Mouse (Mus musculus) MEL (cell line): ENCODE data around the gene Rpl9-ps6.

Experiments used
- BHLHE40 ChIP-seq: IDR thresholded peaks from 2 replicates; pipeline ENCODE4 v1.6.1; 2012; ENCODE audit warnings: low read depth, mild to moderate bottlenecking, inconsistent platforms, low read length, improper control_type of control experiment, borderline replicate concordance
- CHD1 ChIP-seq: IDR thresholded peaks from 2 replicates; pipeline ENCODE4 v1.6.1; 2012; ENCODE audit warnings: low read depth, mild to moderate bottlenecking, inconsistent platforms, low read length, improper control_type of control experiment
- CHD2 ChIP-seq: IDR thresholded peaks from 2 replicates; pipeline ENCODE4 v1.6.1; 2011; ENCODE audit warnings: low read length, improper control_type of control experiment
- CTCF ChIP-seq, 3 experiments: IDR thresholded peaks in 2 of 3; conservative IDR thresholded peaks in 1 of 3; 2 replicates each; pipeline ENCODE4 v1.5.1; 2011 to 2012; ENCODE audit warnings: low read length in 3 of 3, low read depth in 2 of 3, mild to moderate bottlenecking in 2 of 3, improper control_type of control experiment in 1 of 3, inconsistent platforms in 1 of 3, mixed read lengths in 1 of 3, moderate library complexity in 1 of 3; ENCODE audit not compliant: control insufficient read depth in 1 of 3, insufficient read depth in 1 of 3, poor library complexity in 1 of 3, severe bottlenecking in 1 of 3
- E2F4 ChIP-seq: IDR thresholded peaks from 2 replicates; pipeline ENCODE4 v1.6.1; 2011; ENCODE audit warnings: low read depth, low read length, improper control_type of control experiment, borderline replicate concordance
- EP300 ChIP-seq, 2 experiments: IDR thresholded peaks; 2 replicates each; pipeline ENCODE4 v1.6.1; 2011; ENCODE audit warnings: improper control_type of control experiment in 2 of 2, low read length in 2 of 2, low read depth in 1 of 2, mild to moderate bottlenecking in 1 of 2
- ETS1 ChIP-seq: IDR thresholded peaks from 2 replicates; pipeline ENCODE4 v1.6.1; 2012; ENCODE audit warnings: low read depth, mild to moderate bottlenecking, inconsistent platforms, low read length, improper control_type of control experiment, moderate library complexity
- GATA1 ChIP-seq: IDR thresholded peaks from 2 replicates; pipeline ENCODE4 v1.6.1; 2011; ENCODE audit warnings: low read depth, low read length, improper control_type of control experiment
- NELFE ChIP-seq: IDR thresholded peaks from 2 replicates; pipeline ENCODE4 v1.6.1; 2011; ENCODE audit warnings: low read depth, low read length, improper control_type of control experiment
- POLR2A ChIP-seq, 2 experiments: IDR thresholded peaks; 2 replicates each; pipeline ENCODE4 v1.6.1; 2011 to 2012; ENCODE audit warnings: low read length in 2 of 2, mild to moderate bottlenecking in 2 of 2, control low read depth in 1 of 2, improper control_type of control experiment in 1 of 2, low read depth in 1 of 2, moderate library complexity in 1 of 2; ENCODE audit not compliant: control insufficient read depth in 1 of 2, insufficient read depth in 1 of 2, poor library complexity in 1 of 2
- TBP ChIP-seq: IDR thresholded peaks from 2 replicates; pipeline ENCODE4 v1.8.0; 2011; ENCODE audit warnings: low read depth, low read length, improper control_type of control experiment
- USF2 ChIP-seq, 2 experiments: IDR thresholded peaks; 2 replicates each; pipeline ENCODE4 v1.6.1; 2011 to 2012; ENCODE audit warnings: improper control_type of control experiment in 2 of 2, low read length in 2 of 2, borderline replicate concordance in 1 of 2, inconsistent platforms in 1 of 2, low read depth in 1 of 2, mild to moderate bottlenecking in 1 of 2; ENCODE audit not compliant: insufficient read depth in 1 of 2
- ZKSCAN1 ChIP-seq: IDR thresholded peaks from 2 replicates; pipeline ENCODE4 v1.6.1; 2012; ENCODE audit warnings: low read depth, mild to moderate bottlenecking, inconsistent platforms, low read length, improper control_type of control experiment, moderate library complexity
- ZNF384 ChIP-seq: IDR thresholded peaks from 2 replicates; pipeline ENCODE4 v1.6.1; 2012; ENCODE audit warnings: low read depth, mild to moderate bottlenecking, inconsistent platforms, low read length, improper control_type of control experiment

- TF ChIP-seq GATA1 (no peak), CHD2 (no peak), EP300 (IDR thresholded peaks at IDR 0.05; ENCODE audit: low read depth in 1 of 2, low read length in 2 of 2) (no peak), BHLHE40 (no peak), ZKSCAN1 (no peak), TBP (no peak), USF2 (IDR thresholded peaks at IDR 0.05; ENCODE audit: borderline replicate concordance in 1 of 2, insufficient read depth in 1 of 2, low read depth in 1 of 2, low read length in 2 of 2) (no peak), CTCF (IDR thresholded peaks at IDR 0.05 in 2 of 3, conservative IDR thresholded peaks at IDR 0.05 in 1 of 3; ENCODE audit: control insufficient read depth in 1 of 3, insufficient read depth in 1 of 3, low read depth in 2 of 3, low read length in 3 of 3, poor library complexity in 1 of 3, severe bottlenecking in 1 of 3) (no peak), POLR2A (IDR thresholded peaks at IDR 0.05; ENCODE audit: control insufficient read depth in 1 of 2, insufficient read depth in 1 of 2, low read depth in 1 of 2, low read length in 2 of 2, poor library complexity in 1 of 2) (no peak), ETS1 (no peak), E2F4 (no peak), CHD1 (no peak), NELFE (no peak), ZNF384 (no peak)
These were observed 28.2 kb upstream of the Rpl9-ps6 start for GRCm38 (mm10) chr19:32494611-32495010.
